Mouse (Mus musculus) cerebellum, postnatal 36 days (tissue): Measurements from ENCODE around the gene Rd3.
A peak's percentile ranks its signal among the peaks of the same experiment; 100 is the strongest.

ENCODE experiments used
- DNase-seq, 2 experiments: peaks; one replicate each; pipeline ENCODE4 v3.0.0; 2021 to 2022; ENCODE audit warnings: mixed read lengths in 2 of 2

The Rd3 gene

GRCm38 (mm10) chr1:191977187-191977586 is at the start of gene Rd3:
TSS of gene Rd3 (plus strand) at chr1:191977370.
- DNase-seq, result no peak

GRCm38 (mm10) chr1:191928345-191928744 is 48.8 kb upstream of the Rd3 start:
- no peak for DNase-seq

- no peak for DNase-seq
These were observed 48.1 kb upstream of the Rd3 start for GRCm38 (mm10) chr1:191929065-191929464.

GRCm38 (mm10) chr1:191929897-191930524 is 47.2 kb upstream of the Rd3 start:
- no peak for DNase-seq

GRCm38 (mm10) chr1:191930525-191931105 is 46.6 kb upstream of the Rd3 start:
- no peak for DNase-seq

- DNase-seq, result no peak
These were observed 44.7 kb upstream of the Rd3 start for GRCm38 (mm10) chr1:191932286-191932985.

GRCm38 (mm10) chr1:191932986-191933632 is 44.1 kb upstream of the Rd3 start:
- no peak for DNase-seq

GRCm38 (mm10) chr1:191943638-191944037 is 33.5 kb upstream of the Rd3 start:
- DNase-seq, result no peak

GRCm38 (mm10) chr1:191945341-191945740 is 31.8 kb upstream of the Rd3 start:
- DNase-seq, result no peak

- no peak for DNase-seq
These were observed 31.4 kb upstream of the Rd3 start for GRCm38 (mm10) chr1:191945756-191946155.

- DNase-seq, result no peak
These were observed 30.9 kb upstream of the Rd3 start for GRCm38 (mm10) chr1:191946261-191946660.

GRCm38 (mm10) chr1:191946835-191947234 is 30.3 kb upstream of the Rd3 start:
- no peak for DNase-seq

GRCm38 (mm10) chr1:191947796-191948195 is 29.4 kb upstream of the Rd3 start:
- DNase-seq, result no peak

GRCm38 (mm10) chr1:191948600-191948999 is 28.6 kb upstream of the Rd3 start:
- no peak for DNase-seq

- no peak for DNase-seq
These were observed 26.6 kb upstream of the Rd3 start for GRCm38 (mm10) chr1:191950611-191951010.

- no peak for DNase-seq
These were observed 24.3 kb upstream of the Rd3 start for GRCm38 (mm10) chr1:191952733-191953335.

GRCm38 (mm10) chr1:191955101-191955500 is 22.1 kb upstream of the Rd3 start:
- no peak for DNase-seq

- DNase-seq, result no peak
These were observed 20.9 kb upstream of the Rd3 start for GRCm38 (mm10) chr1:191956261-191956660.

GRCm38 (mm10) chr1:191956871-191957270 is 20.3 kb upstream of the Rd3 start:
- peak; percentile 20 to 22 for DNase-seq

GRCm38 (mm10) chr1:191957321-191957720 is 19.8 kb upstream of the Rd3 start:
- peak in 1 of 2 experiments; percentile 15 for DNase-seq

GRCm38 (mm10) chr1:191960946-191961345 is 16.2 kb upstream of the Rd3 start:
- no peak for DNase-seq

GRCm38 (mm10) chr1:191963413-191963812 is 13.8 kb upstream of the Rd3 start:
- DNase-seq, result no peak
